Mouse (Mus musculus) olfactory bulb, adult 2 months (tissue): ENCODE results near the gene Tenm3.

ENCODE experiments used
- CTCF ChIP-seq: fragments of 200-500 bp; IDR thresholded peaks from 2 replicates; pipeline ENCODE4 v1.5.1; 2012; ENCODE audit warnings: low read depth, mild to moderate bottlenecking, low read length, moderate library complexity; ENCODE audit not compliant: insufficient read depth
- POLR2A ChIP-seq: fragments of 200-500 bp; IDR thresholded peaks from 2 replicates; pipeline ENCODE4 v1.6.1; 2012; ENCODE audit warnings: mild to moderate bottlenecking, low read depth, low read length, moderate library complexity; ENCODE audit not compliant: insufficient read depth

DNA sequence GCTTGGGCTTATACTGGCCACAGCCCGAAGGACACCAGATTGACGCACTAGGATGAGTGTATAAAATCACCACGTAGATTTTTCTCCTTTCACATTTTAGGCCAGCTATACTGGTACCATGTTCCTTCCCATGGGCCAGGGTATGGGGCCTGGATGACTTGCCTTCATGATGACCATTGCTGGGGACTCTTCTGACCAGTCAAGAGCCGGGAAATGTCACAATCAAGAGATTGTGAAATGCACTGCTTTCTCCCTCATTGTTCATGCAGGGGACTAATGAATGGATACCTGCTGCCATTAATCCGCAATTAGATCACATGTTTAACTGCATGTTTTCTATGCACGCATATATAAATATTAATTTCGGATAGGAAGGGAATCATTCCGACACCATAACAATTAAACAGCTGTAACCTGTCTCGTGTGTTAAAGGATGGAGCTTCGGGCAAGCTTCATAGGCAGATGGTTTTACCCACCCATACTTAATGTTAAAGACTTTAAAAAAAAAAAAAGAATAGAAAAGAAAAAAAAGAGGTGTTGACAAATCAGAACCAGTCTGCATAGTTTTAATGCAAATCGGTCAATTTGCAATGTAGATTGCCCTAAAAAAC, 521.0 kb downstream of the Tenm3 start:
- TF ChIP-seq CTCF (no peak), POLR2A (no peak)
